Mouse (Mus musculus) bone marrow macrophage, adult 2 months (primary cell): Measurements from ENCODE around the gene Ear6. TPM values are rescaled to one million over a fixed set of nuclear protein-coding genes. Genes with fewer than 3 reads are reported as not detected.
A peak's percentile ranks its signal among the peaks of the same experiment; 100 is the strongest.

Experiments
- H3K27ac ChIP-seq: 2 replicates; pipeline ENCODE4 v1.5.1; 2012; ENCODE audit warnings: low read depth, low read length; ENCODE audit not compliant: insufficient read depth
- H3K4me1 ChIP-seq: 2 replicates; pipeline ENCODE4 v1.6.1; 2012; ENCODE audit warnings: low read length; ENCODE audit not compliant: control insufficient read depth, insufficient read depth
- H3K4me3 ChIP-seq: 2 replicates; pipeline ENCODE4 v1.5.1; 2012; ENCODE audit warnings: mild to moderate bottlenecking, low read length, moderate library complexity; ENCODE audit not compliant: insufficient read depth
- CTCF ChIP-seq: IDR thresholded peaks from 2 replicates; pipeline ENCODE4 v1.5.1; 2012; ENCODE audit warnings: low read depth, mild to moderate bottlenecking, low read length, moderate library complexity
- POLR2A ChIP-seq: IDR thresholded peaks from 2 replicates; pipeline ENCODE4 v1.6.1; 2012; ENCODE audit warnings: mild to moderate bottlenecking, low read depth, low read length, borderline replicate concordance
- polyA plus RNA-seq: library from polyadenylated mRNA; stranded (reverse); fragments of >200 nt; gene quantifications from 2 replicates; pipeline ENCODE4 v1.2.4, GENCODE M21; 2012; ENCODE audit not compliant: missing spikeins, insufficient read depth, insufficient read length

Gene Ear6
- polyA plus RNA-seq, 1 experiment, result not detected

DNA sequence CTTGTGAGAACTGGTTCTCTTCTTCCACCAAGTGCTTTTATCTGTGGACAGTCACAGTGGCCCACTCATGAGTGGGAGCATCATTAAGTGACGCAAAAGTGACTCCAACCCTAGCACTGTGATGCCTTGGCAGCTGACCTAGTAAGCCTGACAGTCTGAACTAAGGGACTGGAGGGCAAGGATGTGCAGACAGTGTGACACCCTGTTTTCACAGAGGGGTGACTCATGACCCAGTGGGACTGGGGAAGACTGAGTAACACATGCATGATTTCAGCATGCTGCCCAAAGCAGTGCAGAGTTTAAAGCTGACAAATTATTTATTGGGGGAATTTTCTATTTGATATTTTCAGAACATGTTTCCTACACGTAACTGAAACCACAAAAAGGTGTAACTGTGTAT lies 17.3 kb downstream of the Ear6 start:
- Histone ChIP-seq H3K4me1 (0 out of 2 replicates have a peak, but pooled peaks cover 2% of the 10 kb centered on the region), H3K27ac (no peak overlapping the region), H3K4me3 (no peak overlapping the region)
- TF ChIP-seq CTCF, result no peak
- no peak for TF ChIP-seq POLR2A

DNA sequence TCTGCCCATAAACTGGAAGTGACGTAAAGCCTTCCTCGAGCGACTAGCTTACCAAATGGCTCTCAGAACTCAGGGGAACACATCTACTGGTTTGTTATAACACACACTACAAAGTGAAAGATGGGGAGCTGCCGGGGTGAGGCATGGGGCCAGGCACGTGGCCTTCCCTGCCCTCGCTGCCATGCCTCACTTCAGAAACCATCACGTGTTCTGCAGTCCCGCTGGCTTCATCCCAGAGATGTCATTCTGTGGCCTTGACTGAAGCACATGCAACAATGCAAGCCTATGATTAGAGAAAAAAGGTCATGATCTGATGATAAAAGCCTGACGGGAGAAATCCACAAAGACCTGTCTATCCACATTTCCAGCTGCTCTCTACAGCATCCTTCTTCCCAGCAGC lies 18.2 kb downstream of the Ear6 start:
- H3K27ac ChIP-seq, result no peak overlapping the region
- 0 out of 2 replicates have a peak, but pooled peaks cover 2% of the 10 kb centered on the region for H3K4me1 ChIP-seq
- H3K4me3 ChIP-seq, result no peak overlapping the region
- TF ChIP-seq POLR2A (no peak), CTCF (no peak)

DNA sequence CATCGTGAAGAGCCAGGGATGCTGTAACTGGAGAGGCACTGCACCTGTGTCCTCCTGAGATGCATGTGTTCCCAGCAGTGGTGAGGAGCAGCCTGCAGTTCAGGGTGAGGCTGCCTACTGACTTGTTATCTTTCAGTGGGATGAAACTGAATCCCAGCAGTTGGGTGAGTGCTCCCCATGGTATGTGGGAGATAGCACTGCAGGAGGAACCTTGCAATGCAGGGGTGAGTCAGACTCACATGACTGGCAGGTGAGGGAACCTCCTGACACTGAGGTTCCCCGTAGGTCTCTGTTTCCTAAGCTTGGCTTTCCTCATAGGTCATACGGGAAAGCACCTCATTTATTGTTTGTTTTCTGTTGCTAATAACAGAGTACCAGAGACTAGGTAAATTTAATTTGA lies 24.0 kb downstream of the Ear6 start:
- TF ChIP-seq POLR2A, result no peak
- TF ChIP-seq CTCF, result no peak
- H3K4me1 ChIP-seq, result no peaks in the 10 kb centered on the region
- H3K4me3 ChIP-seq, result no peak overlapping the region
- no peak overlapping the region for H3K27ac ChIP-seq

DNA sequence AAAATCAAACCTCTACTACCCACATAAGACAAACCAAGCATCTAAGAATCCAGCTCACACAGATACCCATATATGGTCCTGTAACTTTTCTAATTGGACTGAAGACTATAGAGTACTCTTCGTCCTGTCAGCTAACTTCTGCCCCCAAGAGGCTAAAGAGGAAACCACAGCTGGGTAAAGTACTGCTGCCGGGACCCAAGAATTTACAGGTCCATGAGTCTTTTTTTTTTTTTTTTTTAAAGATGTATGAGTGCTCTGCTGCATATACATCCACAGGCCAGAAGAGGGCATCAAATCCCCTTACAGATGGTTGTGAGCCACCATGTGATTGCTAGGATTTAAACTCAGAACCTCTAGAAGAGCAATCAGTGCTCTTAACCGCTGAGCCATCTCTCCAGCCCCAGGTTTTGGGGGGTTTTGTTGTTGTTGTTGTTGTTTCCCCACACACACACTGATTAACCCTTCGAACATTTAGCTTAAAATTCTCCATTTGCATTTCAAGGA lies 30.1 kb downstream of the Ear6 start:
- Histone ChIP-seq H3K4me3 (peak overlapping the region; percentile 43), H3K4me1 (peaks cover 4% of the 10 kb centered on the region; the same call in 1 of the 2 replicates), H3K27ac (peak overlapping the region; percentile 61)
- TF ChIP-seq CTCF, result no peak

DNA sequence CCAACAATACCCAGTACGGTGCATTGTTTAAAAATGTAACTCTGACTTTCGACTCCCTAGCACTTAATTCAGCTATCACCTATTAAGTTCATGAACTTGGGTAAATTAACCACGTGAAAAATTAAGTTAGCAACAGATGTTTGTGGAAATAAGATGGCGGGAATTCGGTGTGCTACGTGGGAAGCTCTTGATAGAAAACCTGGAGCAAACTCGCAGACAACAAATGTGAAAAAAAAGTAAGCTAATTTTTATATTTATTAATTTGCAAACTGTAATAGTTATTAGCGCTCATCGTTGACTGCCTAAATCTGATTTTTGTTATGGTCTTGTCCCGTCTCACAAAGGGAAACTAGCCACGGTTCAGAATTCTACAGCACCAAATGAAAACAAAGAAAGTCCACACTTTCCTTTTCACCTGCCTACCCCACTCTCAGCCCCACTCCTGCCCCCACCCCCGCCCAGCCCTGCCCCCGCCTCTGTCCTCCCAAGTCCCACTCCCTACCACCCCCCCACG lies 30.6 kb downstream of the Ear6 start:
- Histone ChIP-seq H3K4me3 (peak overlapping the region; percentile 43), H3K27ac (peak overlapping the region; percentile 61), H3K4me1 (peaks cover 4% of the 10 kb centered on the region; the same call in 1 of the 2 replicates)
- TF ChIP-seq CTCF (no peak), POLR2A (no peak)

DNA sequence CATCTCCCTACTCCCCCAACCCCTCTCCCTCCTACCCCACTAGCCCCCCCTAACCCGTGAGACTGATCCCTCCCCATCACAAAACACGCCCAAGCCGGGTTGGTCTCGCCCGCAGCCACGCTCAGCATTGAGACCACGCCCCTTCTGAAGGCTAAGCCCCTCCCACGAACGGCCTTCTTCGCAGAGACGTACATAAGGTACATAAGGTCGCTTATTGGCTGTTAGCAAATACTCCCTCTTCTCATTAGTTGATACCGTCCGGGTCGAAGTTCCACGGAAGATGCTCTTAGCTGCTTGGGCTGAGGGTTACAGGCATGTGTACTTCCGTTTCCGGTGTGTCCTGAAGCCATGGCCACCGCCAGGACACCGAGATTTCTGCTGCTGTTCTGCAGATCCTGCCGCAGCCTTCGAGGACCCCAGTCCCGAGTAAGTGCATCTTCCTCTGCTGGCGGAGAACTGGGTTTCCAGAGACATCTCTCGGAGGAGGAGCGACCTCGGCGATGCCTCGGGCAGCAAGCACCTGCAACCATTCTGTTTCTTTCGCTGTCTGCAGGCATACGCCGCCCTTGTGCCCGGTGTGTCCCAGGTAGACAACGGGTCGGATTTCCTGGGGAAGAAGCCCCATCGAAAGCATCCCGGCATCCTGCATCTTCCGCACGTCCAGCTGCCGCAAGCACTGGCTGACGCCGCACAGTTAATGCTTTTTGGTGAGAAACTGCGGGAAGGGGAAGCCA lies 31.3 kb downstream of the Ear6 start, which contains the start of gene Mettl17:
TSS of gene Mettl17 (plus strand) at position 245 of the 734 bp plus-strand sequence.
- no peak for TF ChIP-seq CTCF
- TF ChIP-seq POLR2A, result no peak; the same call in 1 of the 2 replicates
- Histone ChIP-seq H3K27ac (peak within 1 kb of the TSS; percentile 61), H3K4me3 (peak within 1 kb of the TSS; percentile 88), H3K4me1 (peaks cover 4% of the 10 kb centered on the region; the same call in 1 of the 2 replicates)

DNA sequence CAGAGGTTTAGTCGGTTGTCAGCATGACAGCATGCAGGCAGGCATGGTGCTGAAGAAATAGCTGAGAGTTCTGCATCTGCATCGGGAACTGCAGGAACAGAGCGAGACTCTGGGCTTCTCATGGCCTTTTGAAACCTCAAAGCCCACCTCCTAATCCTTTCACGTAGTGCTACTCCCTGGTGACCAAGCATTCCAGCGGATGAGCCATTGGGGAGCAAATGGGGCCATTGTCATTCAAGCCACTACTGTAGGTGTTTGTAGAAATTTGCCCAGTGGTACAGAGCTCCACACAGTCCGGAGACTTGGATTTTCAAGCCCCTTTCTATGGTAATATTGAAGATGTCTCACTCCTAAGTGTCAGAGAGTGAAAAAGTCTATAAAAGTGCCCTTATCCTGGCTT lies 32.6 kb downstream of the Ear6 start:
- H3K4me3 ChIP-seq, result 0 out of 2 replicates have a peak overlapping the region, but pooled peaks have one; percentile 5
- H3K27ac ChIP-seq, result no peak overlapping the region
- peaks cover 4% of the 10 kb centered on the region; the same call in 1 of the 2 replicates for H3K4me1 ChIP-seq
- TF ChIP-seq CTCF (no peak), POLR2A (no peak)

DNA sequence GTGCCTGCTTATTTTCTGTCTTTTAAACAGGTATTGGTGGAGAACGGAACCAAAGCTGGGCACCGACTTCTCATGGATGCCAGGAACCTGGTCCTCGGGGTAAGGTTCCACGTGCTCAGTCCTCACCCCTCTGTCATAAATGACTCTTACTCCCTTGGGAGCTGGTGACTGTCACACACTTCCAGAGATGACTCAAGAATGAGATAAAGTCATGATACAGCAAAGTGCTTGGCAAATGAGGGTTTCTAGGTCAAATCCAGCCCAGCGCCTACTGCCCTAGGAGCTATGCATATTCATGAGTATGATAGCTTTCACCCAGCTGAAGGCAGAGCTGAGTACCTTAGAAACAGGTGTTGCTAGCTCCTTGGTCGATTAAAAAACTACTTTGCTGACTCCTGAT lies 36.3 kb downstream of the Ear6 start:
- Histone ChIP-seq H3K27ac (no peak overlapping the region), H3K4me1 (peaks cover 23% of the 10 kb centered on the region), H3K4me3 (no peak overlapping the region)
- TF ChIP-seq POLR2A (no peak), CTCF (no peak)

DNA sequence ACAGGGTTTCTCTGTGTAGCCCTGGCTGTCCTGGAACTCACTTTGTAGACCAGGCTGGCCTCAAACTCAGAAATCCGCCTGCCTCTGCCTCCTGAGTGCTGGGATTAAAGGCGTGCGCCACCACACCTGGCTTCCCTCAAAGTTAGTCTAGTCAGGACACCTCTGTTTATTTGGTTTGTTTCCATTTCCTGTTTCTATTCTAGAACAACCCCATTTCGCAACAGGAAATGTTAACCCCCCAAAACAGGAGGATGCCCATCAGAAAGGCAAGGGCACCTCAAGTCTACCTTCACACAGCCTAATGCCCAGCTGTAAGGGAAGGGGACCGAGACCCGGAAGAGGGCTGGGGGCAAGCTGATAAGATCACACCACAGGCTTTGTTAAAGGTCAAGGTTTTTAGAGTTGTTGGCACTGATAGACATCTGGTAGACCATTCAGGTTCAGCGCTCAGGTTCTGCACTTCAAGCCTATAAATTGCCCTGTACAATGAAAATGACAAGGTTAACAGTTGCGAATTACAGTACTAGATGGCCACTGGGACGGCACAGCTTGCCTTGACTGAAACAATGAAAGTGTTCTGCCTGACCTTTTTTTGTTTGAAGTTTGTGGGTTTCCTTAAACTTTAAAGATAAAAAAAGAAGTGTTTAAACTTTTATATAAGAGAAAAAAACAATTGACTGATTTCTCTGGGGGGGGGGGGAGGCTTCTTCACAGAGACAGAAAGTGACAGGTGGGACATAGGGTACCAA lies 38.9 kb downstream of the Ear6 start, which contains the start of gene Slc39a2:
TSS of gene Slc39a2 (plus strand) at position 699 of the 749 bp plus-strand sequence.
- Histone ChIP-seq H3K27ac (peak within 1 kb of the TSS; percentile 71), H3K4me1 (peaks cover 38% of the 10 kb centered on the region), H3K4me3 (no peak within 1 kb of the TSS)
- TF ChIP-seq CTCF (no peak), POLR2A (no peak)
